In genomic region chr8:119798170-119798964, GRCm38 (mm10) we compare ENCODE assay signal across 9 mouse cellular contexts. TPM values are rescaled to one million over a fixed set of nuclear protein-coding genes. Genes with fewer than 3 reads are reported as not detected.
DNase-seq lines count a peak whose midpoint lies in the region; ATAC-seq and TF ChIP-seq lines count a peak whose summit lies in the region.
"Had no signal": no experiment of that assay in that cellular context is flagged by ENCODE, and none has a peak within 500 bp of the region (broad histone marks: within the 10 kb centered on the region; RNA-seq: fewer than 3 reads in every experiment).

No protein-coding gene starts in this region.

- no peak for TF ChIP-seq EP300 in MEL (IDR thresholded peaks at IDR 0.05; ENCODE audit: low read depth in 1 of 2, low read length in 2 of 2)

- peaks cover 0 to 8% of the 10 kb centered on the region in 2 experiments; a peak in 3 of 4 replicates for H3K4me1 ChIP-seq in MEL (ENCODE audit: control insufficient read depth in 1 of 2, insufficient read depth in 2 of 2, low read length in 2 of 2)
- H3K4me1 ChIP-seq in hindbrain, embryonic 11.5 days (replicated peaks; ENCODE audit: control insufficient read depth, insufficient read depth, low read length): peaks cover 4% of the 10 kb centered on the region

- TF ChIP-seq CTCF in MEL (IDR thresholded peaks at IDR 0.05 in 2 of 3, conservative IDR thresholded peaks at IDR 0.05 in 1 of 3; ENCODE audit: control insufficient read depth in 1 of 3, insufficient read depth in 1 of 3, low read depth in 2 of 3, low read length in 3 of 3, poor library complexity in 1 of 3, severe bottlenecking in 1 of 3): no peak

- no peaks in the 10 kb centered on the region for H3K36me3 ChIP-seq in MEL (ENCODE audit: control insufficient read depth in 1 of 2, insufficient read depth in 2 of 2, low read length in 2 of 2)
- H3K36me3 ChIP-seq in hindbrain, embryonic 11.5 days (ENCODE audit: control insufficient read depth, insufficient read depth, low read length): no peaks in the 10 kb centered on the region

- peak overlapping the region; percentile 63 to 64 for H3K4me3 ChIP-seq in MEL (ENCODE audit: control insufficient read depth in 1 of 2, insufficient read depth in 1 of 2, low read depth in 2 of 2, low read length in 2 of 2)
- no peak overlapping the region for H3K4me3 ChIP-seq in hindbrain, embryonic 11.5 days (ENCODE audit: low read depth, low read length)
- H3K4me3 ChIP-seq: erythroblast, embryonic 14.5 days had no signal

- 0 out of 2 replicates have a peak, but pooled peaks have one; percentile 23 for ATAC-seq in erythroblast, adult 5-6 weeks (replicated peaks; ENCODE audit: low FRiP score, poor library complexity, severe bottlenecking)
- ATAC-seq in hindbrain, embryonic 11.5 days (ENCODE audit: low FRiP score): peak; percentile 70

- H3K79me2 ChIP-seq in MEL (ENCODE audit: control insufficient read depth, insufficient read depth, low read length, poor library complexity): no peaks in the 10 kb centered on the region

- TF ChIP-seq POLR2A in MEL (IDR thresholded peaks at IDR 0.05; ENCODE audit: control insufficient read depth in 1 of 2, insufficient read depth in 1 of 2, low read depth in 1 of 2, low read length in 2 of 2, poor library complexity in 1 of 2): no peak; a peak in 1 of 4 replicates

- H3K4me2 ChIP-seq in hindbrain, embryonic 11.5 days (replicated peaks; ENCODE audit: low read depth, low read length): no peak overlapping the region

- 10% methylated on average over 15 of the region's 15 CpGs for WGBS in hindbrain, embryonic 11.5 days

- H3K27me3 ChIP-seq in MEL (ENCODE audit: control insufficient read depth in 1 of 2, insufficient read depth in 2 of 2, low read length in 2 of 2): no peaks in the 10 kb centered on the region
- H3K27me3 ChIP-seq in hindbrain, embryonic 11.5 days (ENCODE audit: control insufficient read depth, insufficient read depth, low read length): no peaks in the 10 kb centered on the region

- no peaks in the 10 kb centered on the region for H3K9me3 ChIP-seq in MEL (replicated peaks; ENCODE audit: insufficient read depth, low read length)
- no peaks in the 10 kb centered on the region for H3K9me3 ChIP-seq in hindbrain, embryonic 11.5 days (ENCODE audit: control insufficient read depth, low read length)

- peak overlapping the region; percentile 60 for H3K27ac ChIP-seq in MEL (ENCODE audit: control insufficient read depth, low read depth, low read length)
- H3K27ac ChIP-seq in hindbrain, embryonic 11.5 days (ENCODE audit: low read depth, low read length): peak overlapping the region; percentile 59

- TF ChIP-seq RAD21 in MEL (IDR thresholded peaks at IDR 0.05; ENCODE audit: low read depth, low read length): no peak

- peak overlapping the region; percentile 56 for H3K9ac ChIP-seq in MEL (ENCODE audit: control insufficient read depth, low read depth, low read length, poor library complexity, severe bottlenecking)
- no peak overlapping the region for H3K9ac ChIP-seq in hindbrain, embryonic 11.5 days (ENCODE audit: low read depth, low read length)

- DNase-seq in 3T3-L1 (ENCODE audit: low read depth, low spot score): peak; percentile 47
- peak; percentile 93 for DNase-seq in MEL (ENCODE audit: low read depth, low spot score)
- DNase-seq in hindbrain, embryonic 11.5 days (ENCODE audit: low spot score): peak; percentile 81
- peak; percentile 75 for DNase-seq in layer of hippocampus, postnatal 10 days (ENCODE audit: low spot score in 2 of 2)
- DNase-seq in lung, postnatal 25 days (ENCODE audit: low spot score): peak; percentile 66
- peak; percentile 85 for DNase-seq in retina, postnatal 1 day
- DNase-seq in thymus, postnatal 4 days: peak; percentile 95

TF ChIP-seq in MEL, 35 proteins besides CTCF, POLR2A, EP300 and RAD21:
- TF ChIP-seq KAT2A (conservative IDR thresholded peaks at IDR 0.05; ENCODE audit: low read depth, low read length) (no peak), ZC3H11A (IDR thresholded peaks at IDR 0.05; ENCODE audit: low read depth, low read length) (no peak), ZKSCAN1 (IDR thresholded peaks at IDR 0.05; ENCODE audit: low read depth, low read length) (no peak), MAX (IDR thresholded peaks at IDR 0.05; ENCODE audit: low read length) (peak; percentile 93), POLR2AphosphoS5 (IDR thresholded peaks at IDR 0.05; ENCODE audit: borderline replicate concordance, low read depth, low read length) (no peak), MAZ (IDR thresholded peaks at IDR 0.05; ENCODE audit: low read depth, low read length) (no peak), NRF1 (IDR thresholded peaks at IDR 0.05; ENCODE audit: insufficient read depth, low read depth, low read length, poor library complexity, severe bottlenecking) (no peak), SIN3A (IDR thresholded peaks at IDR 0.05; ENCODE audit: low read length) (peak; percentile 69), ELF1 (IDR thresholded peaks at IDR 0.05; ENCODE audit: low read depth, low read length) (peak; percentile 74), CHD1 (IDR thresholded peaks at IDR 0.05; ENCODE audit: low read depth, low read length) (no peak), MYB (IDR thresholded peaks at IDR 0.05; ENCODE audit: low read depth, low read length) (no peak), GATA1 (IDR thresholded peaks at IDR 0.05; ENCODE audit: low read depth, low read length) (no peak), TAL1 (IDR thresholded peaks at IDR 0.05; ENCODE audit: low read length) (no peak), USF1 (IDR thresholded peaks at IDR 0.05; ENCODE audit: low read depth, low read length) (peak; percentile 97), NELFE (IDR thresholded peaks at IDR 0.05; ENCODE audit: low read depth, low read length) (0 out of 2 replicates have a peak, but pooled peaks have one; percentile 13), ZNF384 (IDR thresholded peaks at IDR 0.05; ENCODE audit: low read depth, low read length) (no peak), SMC3 (IDR thresholded peaks at IDR 0.05; ENCODE audit: low read depth, low read length) (no peak), E2F4 (IDR thresholded peaks at IDR 0.05; ENCODE audit: borderline replicate concordance, low read depth, low read length) (no peak), ETS1 (IDR thresholded peaks at IDR 0.05; ENCODE audit: low read depth, low read length) (no peak), USF2 (IDR thresholded peaks at IDR 0.05; ENCODE audit: borderline replicate concordance in 1 of 2, insufficient read depth in 1 of 2, low read depth in 1 of 2, low read length in 2 of 2) (peak; percentile 43 to 79; a peak in 3 of 4 replicates), HCFC1 (IDR thresholded peaks at IDR 0.05; ENCODE audit: low read depth, low read length) (peak; percentile 70), TCF12 (IDR thresholded peaks at IDR 0.05; ENCODE audit: low read depth, low read length) (no peak), JUND (IDR thresholded peaks at IDR 0.05; ENCODE audit: low read depth, low read length) (no peak), RCOR1 (IDR thresholded peaks at IDR 0.05; ENCODE audit: low read depth, low read length) (peak; percentile 16; the same call in 1 of the 2 replicates), GABPA (IDR thresholded peaks at IDR 0.05; ENCODE audit: low read depth, low read length) (no peak), ZMIZ1 (IDR thresholded peaks at IDR 0.05; ENCODE audit: low read depth, low read length) (no peak), BHLHE40 (IDR thresholded peaks at IDR 0.05; ENCODE audit: borderline replicate concordance, low read depth, low read length) (no peak; the same call in 1 of the 2 replicates), MXI1 (IDR thresholded peaks at IDR 0.05; ENCODE audit: low read depth, low read length) (peak; percentile 73), MEF2A (IDR thresholded peaks at IDR 0.05; ENCODE audit: extremely low read depth, insufficient replicate concordance, low read depth, low read length, poor library complexity, severe bottlenecking) (no peak), CHD2 (IDR thresholded peaks at IDR 0.05; ENCODE audit: low read length) (no peak), TBP (IDR thresholded peaks at IDR 0.05; ENCODE audit: low read depth, low read length) (no peak), MAFK (IDR thresholded peaks at IDR 0.05; ENCODE audit: borderline replicate concordance, low read depth, low read length) (no peak), POLR2AphosphoS2 (IDR thresholded peaks at IDR 0.05; ENCODE audit: low read length) (no peak), MYC (IDR thresholded peaks at IDR 0.05; ENCODE audit: low read depth, low read length) (no peak), UBTF (IDR thresholded peaks at IDR 0.05; ENCODE audit: borderline replicate concordance, insufficient read depth, low read depth, low read length) (no peak)

RNA-seq across cellular contexts. Expression of gene Tldc1, which starts 20.2 kb away (rescaled TPM):
- total RNA-seq in MEL (2012; rRNA removed): 13.4 and 16.4 TPM in 2 replicates
- polyA plus RNA-seq in MEL (2012; ENCODE audit: insufficient read depth in 1 of 2, insufficient read length in 2 of 2, low read depth in 1 of 2, low replicate concordance in 2 of 2, missing spikeins in 1 of 2): 10 to 100 TPM in 1 of 2 experiments, not detected in 1; 16.1 TPM
- total RNA-seq in erythroblast, adult 5-6 weeks (2015; ENCODE audit: low replicate concordance): 0.42 and 1.3 TPM in 2 replicates
- total RNA-seq in erythroblast, adult 5-6 weeks (2017; ENCODE audit: low replicate concordance): 1.4 TPM in 1 of 2 replicates, not detected in the other
- polyA plus RNA-seq in hindbrain, embryonic 11.5 days (2014; fragmentation: Nextera tagmentation; extraction: Ambion mirVana): 7.8 and 8.5 TPM in 2 replicates
- total RNA-seq in layer of hippocampus, postnatal 10 days (2021): 10 to 100 TPM; 16.3 to 18.3 TPM

RNA-seq across cellular contexts. Expression of gene Cotl1, which starts 42.0 kb away (rescaled TPM):
- total RNA-seq in MEL (2012; rRNA removed): 60.5 and 70.3 TPM in 2 replicates
- polyA plus RNA-seq in MEL (2012; ENCODE audit: insufficient read depth in 1 of 2, insufficient read length in 2 of 2, low read depth in 1 of 2, low replicate concordance in 2 of 2, missing spikeins in 1 of 2): 100 to 1,000 TPM in 1 of 2 experiments, not detected in 1; 114 TPM
- total RNA-seq in erythroblast, adult 5-6 weeks (2015; ENCODE audit: low replicate concordance): 95.5 and 123 TPM in 2 replicates
- total RNA-seq in erythroblast, adult 5-6 weeks (2017; ENCODE audit: low replicate concordance): 51.2 and 98.1 TPM in 2 replicates
- 458 and 496 TPM in 2 replicates for polyA plus RNA-seq in hindbrain, embryonic 11.5 days (2014; fragmentation: Nextera tagmentation; extraction: Ambion mirVana)
- 100 to 1,000 TPM; 129 to 134 TPM for total RNA-seq in layer of hippocampus, postnatal 10 days (2021)
